Mouse (Mus musculus): ENCODE data around the gene P2ry6.

DNA sequence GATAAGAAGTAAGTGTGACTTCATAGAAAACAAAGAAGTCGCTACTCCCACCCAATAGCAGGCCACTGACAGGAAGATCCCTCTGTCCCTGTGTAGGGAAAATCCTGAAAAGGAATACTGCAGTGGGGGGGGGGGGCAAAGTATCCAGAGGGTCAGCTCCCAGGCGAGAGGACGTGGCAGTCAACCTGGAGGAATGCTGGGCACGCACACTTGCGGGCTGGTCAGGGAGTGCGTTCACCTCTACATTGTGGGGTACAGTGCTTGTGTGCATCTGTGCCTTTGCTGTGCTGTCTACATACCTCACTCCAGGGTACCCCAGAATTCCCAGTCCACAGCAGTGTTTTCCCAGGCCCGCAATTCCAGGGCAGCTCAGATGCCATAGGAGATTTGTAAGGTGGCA lies 8.4 kb downstream of the P2ry6 start:
- TF ChIP-seq CTCF (IDR thresholded peaks at IDR 0.05; ENCODE audit: insufficient read depth, low read length), result no peak
- no peak for TF ChIP-seq POLR2A (IDR thresholded peaks at IDR 0.05; ENCODE audit: borderline replicate concordance, extremely low read depth, low read depth, low read length)
